Comparison of ENCODE assay signal across 20 mouse cellular contexts in the genomic region with DNA sequence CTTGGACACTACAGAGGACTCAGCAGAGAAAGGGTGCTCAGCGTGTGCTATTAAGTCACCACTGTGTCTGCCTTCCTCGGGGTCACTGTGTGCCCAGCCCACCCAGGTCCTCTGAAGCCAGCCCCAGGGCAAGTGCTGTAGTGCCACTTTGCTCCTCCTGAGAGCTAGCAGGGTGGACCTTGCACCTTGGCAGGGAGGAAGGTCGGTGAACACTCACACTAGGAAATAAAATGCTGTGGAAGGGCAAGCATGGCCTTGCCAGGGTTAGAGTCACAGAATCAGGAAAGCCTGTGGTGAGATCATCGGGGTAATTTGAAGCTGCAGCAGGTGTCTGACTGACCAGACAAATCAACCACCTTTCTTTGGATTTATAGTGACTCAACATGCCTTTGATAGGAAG. TPM values are rescaled to one million over a fixed set of nuclear protein-coding genes. Genes with fewer than 3 reads are reported as not detected.
DNase-seq lines count a peak whose midpoint lies in the region; ATAC-seq lines count a peak whose summit lies in the region.
"Had no signal": no experiment of that assay in that cellular context is flagged by ENCODE, and none has a peak within 500 bp of the region (broad histone marks: within the 10 kb centered on the region; RNA-seq: fewer than 3 reads in every experiment).

No protein-coding gene starts in this region.

- no peak for ATAC-seq in kidney, embryonic 16.5 days (ENCODE audit: low FRiP score, low TSS enrichment)
- no peak for ATAC-seq in midbrain, embryonic 13.5 days
- ATAC-seq: forebrain, embryonic 14.5 days had no signal

- H3K4me1 ChIP-seq in kidney, embryonic 16.5 days (ENCODE audit: insufficient read depth, low read length), result peaks cover 19% of the 10 kb centered on the region
- peaks cover 58% of the 10 kb centered on the region for H3K4me1 ChIP-seq in midbrain, embryonic 13.5 days (replicated peaks)

- no peak overlapping the region for H3K4me2 ChIP-seq in kidney, embryonic 16.5 days (replicated peaks; ENCODE audit: low read depth, low read length)
- no peak overlapping the region for H3K4me2 ChIP-seq in midbrain, embryonic 13.5 days (replicated peaks)
- H3K4me2 ChIP-seq: embryonic facial prominence, embryonic 13.5 days; heart, embryonic 15.5 days; liver, embryonic 13.5 days; lung, embryonic 14.5 days had no signal

- 53% methylated on average over 4 of the region's 4 CpGs for WGBS in kidney, embryonic 16.5 days
- 27% methylated on average over 4 of the region's 4 CpGs for WGBS in midbrain, embryonic 13.5 days

- no peaks in the 10 kb centered on the region for H3K9me3 ChIP-seq in kidney, embryonic 16.5 days (ENCODE audit: low read length)
- no peaks in the 10 kb centered on the region for H3K9me3 ChIP-seq in midbrain, embryonic 13.5 days
- H3K9me3 ChIP-seq: embryonic facial prominence, embryonic 13.5 days; heart, embryonic 15.5 days; liver, embryonic 13.5 days had no signal

- peaks cover 14% of the 10 kb centered on the region for H3K36me3 ChIP-seq in kidney, embryonic 16.5 days (ENCODE audit: insufficient read depth, low read length)
- peaks cover 27% of the 10 kb centered on the region for H3K36me3 ChIP-seq in midbrain, embryonic 13.5 days

- no peak overlapping the region for H3K9ac ChIP-seq in kidney, embryonic 16.5 days (replicated peaks; ENCODE audit: low read length)
- H3K9ac ChIP-seq in midbrain, embryonic 13.5 days (replicated peaks), result no peak overlapping the region
- H3K9ac ChIP-seq: embryonic facial prominence, embryonic 13.5 days; heart, embryonic 15.5 days; liver, embryonic 13.5 days; lung, embryonic 14.5 days had no signal

- H3K27ac ChIP-seq in kidney, embryonic 16.5 days (ENCODE audit: low read length), result no peak overlapping the region
- 0 out of 2 replicates have a peak overlapping the region, but pooled peaks have one; percentile 62 for H3K27ac ChIP-seq in midbrain, embryonic 13.5 days
- H3K27ac ChIP-seq: embryonic facial prominence, embryonic 13.5 days; heart, embryonic 15.5 days; liver, embryonic 13.5 days had no signal

- DNase-seq in kidney, adult 18-20 months, result peak; percentile 40
- DNase-seq in adrenal gland, postnatal 10 days, result peak; percentile 47
- peak; percentile 20 for DNase-seq in adrenal gland, postnatal 25 days
- no peak for DNase-seq in spleen, postnatal 36 days (ENCODE audit: low spot score in 2 of 2)
- DNase-seq in c-Kit-positive CD71-positive TER-119-positive erythroid progenitor cells, embryonic 14.5 days (ENCODE audit: low spot score), result no peak
- DNase-seq: cerebellum, adult 9-10 months; gastrocnemius, postnatal 36 days; liver, embryonic 13.5 days; lung, embryonic 14.5 days; lung, postnatal 4 days; right cerebral cortex, adult 18-20 months; thymus, postnatal 36 days had no signal

- no peak overlapping the region for H3K4me3 ChIP-seq in kidney, embryonic 16.5 days (ENCODE audit: low read length)
- no peak overlapping the region for H3K4me3 ChIP-seq in midbrain, embryonic 13.5 days (replicated peaks)
- H3K4me3 ChIP-seq: embryonic facial prominence, embryonic 13.5 days; heart, embryonic 15.5 days; liver, embryonic 13.5 days had no signal

- peaks cover 44% of the 10 kb centered on the region for H3K27me3 ChIP-seq in kidney, embryonic 16.5 days (ENCODE audit: insufficient read depth, low read length)
- peaks cover 97% of the 10 kb centered on the region for H3K27me3 ChIP-seq in midbrain, embryonic 13.5 days

RNA-seq across cellular contexts. Expression of gene Barhl1, which starts 10.9 kb away (rescaled TPM):
- not detected in 2 replicates for polyA plus RNA-seq in kidney, embryonic 16.5 days (2015; fragmentation: Nextera tagmentation; extraction: Ambion mirVana)
- under 1 TPM; 0.12 to 0.24 TPM for total RNA-seq in adrenal gland, postnatal 10 days (2021)
- not detected in 2 replicates for total RNA-seq in adrenal gland, postnatal 25 days (2021)
- polyA plus RNA-seq in midbrain, embryonic 13.5 days (2015; fragmentation: Nextera tagmentation; extraction: Ambion mirVana), result 29.8 and 41.8 TPM in 2 replicates
- total RNA-seq: gastrocnemius, postnatal 36 days; heart, adult 8-10 months; hematopoietic stem cell, adult 5-6 weeks had no signal
- polyA plus RNA-seq: embryonic facial prominence, embryonic 13.5 days; heart, embryonic 15.5 days; limb, embryonic 11.5 days; liver, embryonic 13.5 days; lung, embryonic 14.5 days had no signal

Comparison
In these comparisons a context has a peak if more than half of its experiments do, and no peak if none do; other contexts are left out.
1. DNase-seq: peak in kidney, adult 18-20 months (single experiment), adrenal gland, postnatal 10 days (single experiment) and adrenal gland, postnatal 25 days (single experiment); none in spleen, postnatal 36 days (0 of 2) and c-Kit-positive CD71-positive TER-119-positive erythroid progenitor cells, embryonic 14.5 days (single experiment).